ENCODE assay signal across 26 mouse cellular contexts in genomic region chr7:118904530-118904929, GRCm38 (mm10). TPM values are rescaled to one million over a fixed set of nuclear protein-coding genes. Genes with fewer than 3 reads are reported as not detected.
A peak's percentile ranks its signal among the peaks of the same experiment; 100 is the strongest.
DNase-seq lines count a peak whose midpoint lies in the region; ATAC-seq and TF ChIP-seq lines count a peak whose summit lies in the region.
"Had no signal": no experiment of that assay in that cellular context is flagged by ENCODE, and none has a peak within 500 bp of the region (broad histone marks: within the 10 kb centered on the region; RNA-seq: fewer than 3 reads in every experiment).

No protein-coding gene starts in this region.

- no peaks in the 10 kb centered on the region for H3K27me3 ChIP-seq in hindbrain, embryonic 10.5 days (ENCODE audit: insufficient read depth, poor library complexity, severe bottlenecking)
- no peaks in the 10 kb centered on the region for H3K27me3 ChIP-seq in hindbrain, embryonic 13.5 days
- H3K27me3 ChIP-seq in stomach, postnatal 0 days (ENCODE audit: control insufficient read depth, insufficient read depth, low read length) = no peaks in the 10 kb centered on the region
- H3K27me3 ChIP-seq: embryonic facial prominence, embryonic 12.5 days; forebrain, embryonic 15.5 days; hindbrain, embryonic 12.5 days; intestine, embryonic 15.5 days had no signal

- intact Hi-C loops in left cerebral cortex, adult 2 months (cut with DNase I) = no loop called here
- intact Hi-C loops in left cerebral cortex, postnatal 36 days (cut with DNase I) = no loop called here

- H3K27ac ChIP-seq in hindbrain, embryonic 10.5 days = peak overlapping the region; percentile 40; the same call in 1 of the 2 replicates
- no peak overlapping the region for H3K27ac ChIP-seq in hindbrain, embryonic 13.5 days
- H3K27ac ChIP-seq in stomach, postnatal 0 days (replicated peaks) = no peak overlapping the region
- no peak overlapping the region for H3K27ac ChIP-seq in left cerebral cortex, adult 2 months
- H3K27ac ChIP-seq: embryonic facial prominence, embryonic 12.5 days; forebrain, embryonic 12.5 days; forebrain, embryonic 15.5 days; gastrocnemius, adult 2 months; heart, embryonic 13.5 days; hindbrain, embryonic 12.5 days; intestine, embryonic 15.5 days had no signal

- H3K9ac ChIP-seq in hindbrain, embryonic 13.5 days = no peak overlapping the region
- no peak overlapping the region for H3K9ac ChIP-seq in stomach, postnatal 0 days (ENCODE audit: low read length)
- H3K9ac ChIP-seq: embryonic facial prominence, embryonic 12.5 days; forebrain, embryonic 12.5 days; forebrain, embryonic 15.5 days; heart, embryonic 13.5 days; hindbrain, embryonic 12.5 days; intestine, embryonic 15.5 days had no signal

- DNase-seq in hindbrain, embryonic 10.5 days (ENCODE audit: low spot score) = no peak
- peak; percentile 85 for DNase-seq in adrenal gland, adult 2 months
- DNase-seq in adrenal gland, postnatal 14 days = peak; percentile 74
- DNase-seq in stomach, postnatal 0 days (ENCODE audit: low spot score) = no peak
- no peak for DNase-seq in left cerebral cortex, adult 2 months (ENCODE audit: extremely low spot score in 1 of 2, low spot score in 2 of 2)
- no peak for DNase-seq in left cerebral cortex, postnatal 36 days (ENCODE audit: low spot score in 2 of 2)
- DNase-seq: cerebellum, adult 18-20 months; cerebellum, adult 9-10 months; cerebellum, postnatal 14 days; gastrocnemius, adult 2 months; gastrocnemius, postnatal 14 days; heart, adult 18-20 months; heart, postnatal 14 days; heart, postnatal 4 days; kidney, adult 11 months; kidney, adult 8-10 months had no signal

- no peak for TF ChIP-seq CTCF in stomach, postnatal 0 days (IDR thresholded peaks at IDR 0.05; ENCODE audit: low read depth)
- no peak for TF ChIP-seq CTCF in left cerebral cortex, adult 2 months (IDR thresholded peaks at IDR 0.05)

- TF ChIP-seq EP300 in stomach, postnatal 0 days (optimal IDR thresholded peaks at IDR 0.05) = no peak

- H3K9me3 ChIP-seq in hindbrain, embryonic 10.5 days = no peaks in the 10 kb centered on the region
- H3K9me3 ChIP-seq in hindbrain, embryonic 13.5 days = no peaks in the 10 kb centered on the region
- H3K9me3 ChIP-seq in stomach, postnatal 0 days (ENCODE audit: control insufficient read depth, low read length) = no peaks in the 10 kb centered on the region
- H3K9me3 ChIP-seq: embryonic facial prominence, embryonic 12.5 days; forebrain, embryonic 12.5 days; forebrain, embryonic 15.5 days; heart, embryonic 13.5 days; hindbrain, embryonic 12.5 days; intestine, embryonic 15.5 days had no signal

- peaks cover 39% of the 10 kb centered on the region for H3K4me1 ChIP-seq in hindbrain, embryonic 10.5 days (replicated peaks)
- peaks cover 21% of the 10 kb centered on the region for H3K4me1 ChIP-seq in hindbrain, embryonic 13.5 days (replicated peaks)
- no peaks in the 10 kb centered on the region for H3K4me1 ChIP-seq in stomach, postnatal 0 days (replicated peaks; ENCODE audit: control insufficient read depth, insufficient read depth)

- ATAC-seq in hindbrain, embryonic 13.5 days (ENCODE audit: low FRiP score) = no peak
- no peak for ATAC-seq in stomach, postnatal 0 days (ENCODE audit: low FRiP score, low TSS enrichment)
- ATAC-seq: CD4-positive, CD25-positive, alpha-beta regulatory T cell, adult 4 months; forebrain, embryonic 15.5 days; hindbrain, embryonic 16.5 days; intestine, embryonic 15.5 days had no signal

- WGBS in hindbrain, embryonic 10.5 days = 90% methylated on average over 4 of the region's 4 CpGs
- WGBS in hindbrain, embryonic 13.5 days = 95% methylated on average over 4 of the region's 4 CpGs
- 78% methylated on average over 4 of the region's 4 CpGs for WGBS in stomach, postnatal 0 days

- no peak overlapping the region for H3K4me3 ChIP-seq in hindbrain, embryonic 10.5 days
- no peak overlapping the region for H3K4me3 ChIP-seq in hindbrain, embryonic 13.5 days
- H3K4me3 ChIP-seq in stomach, postnatal 0 days (ENCODE audit: low read depth, low read length) = no peak overlapping the region
- H3K4me3 ChIP-seq in left cerebral cortex, adult 2 months = no peak overlapping the region
- H3K4me3 ChIP-seq: embryonic facial prominence, embryonic 12.5 days; erythroblast, embryonic 14.5 days; forebrain, embryonic 12.5 days; forebrain, embryonic 15.5 days; gastrocnemius, adult 2 months; heart, embryonic 13.5 days; hindbrain, embryonic 12.5 days; intestine, embryonic 15.5 days had no signal

- H3K36me3 ChIP-seq in hindbrain, embryonic 10.5 days = no peaks in the 10 kb centered on the region
- no peaks in the 10 kb centered on the region for H3K36me3 ChIP-seq in hindbrain, embryonic 13.5 days
- no peaks in the 10 kb centered on the region for H3K36me3 ChIP-seq in stomach, postnatal 0 days (ENCODE audit: control insufficient read depth, insufficient read depth, low read length)
- H3K36me3 ChIP-seq: embryonic facial prominence, embryonic 12.5 days; forebrain, embryonic 12.5 days; forebrain, embryonic 15.5 days; heart, embryonic 13.5 days; hindbrain, embryonic 12.5 days; intestine, embryonic 15.5 days had no signal

- no peak overlapping the region for H3K4me2 ChIP-seq in hindbrain, embryonic 13.5 days
- no peak overlapping the region for H3K4me2 ChIP-seq in stomach, postnatal 0 days (replicated peaks; ENCODE audit: low read depth)
- H3K4me2 ChIP-seq: embryonic facial prominence, embryonic 12.5 days; forebrain, embryonic 12.5 days; forebrain, embryonic 15.5 days; heart, embryonic 13.5 days; hindbrain, embryonic 12.5 days; intestine, embryonic 15.5 days had no signal

RNA-seq across cellular contexts. Expression of gene Knop1, which starts 48.5 kb away (rescaled TPM):
- polyA plus RNA-seq in hindbrain, embryonic 10.5 days (2016; fragmentation: Nextera tagmentation; extraction: Ambion mirVana) = 105 and 137 TPM in 2 replicates
- 102 TPM in 2 replicates for polyA plus RNA-seq in hindbrain, embryonic 13.5 days (2015; fragmentation: Nextera tagmentation; extraction: Ambion mirVana)
- total RNA-seq in adrenal gland, adult 2 months (2021) = 10 to 100 TPM; 34.6 to 70.0 TPM
- 5.7 and 8.0 TPM in 2 replicates for polyA plus RNA-seq in adrenal gland, adult 2 months (2012; rRNA removed)
- 52.2 and 54.9 TPM in 2 replicates for total RNA-seq in adrenal gland, postnatal 14 days (2021)
- 41.7 and 51.4 TPM in 2 replicates for polyA plus RNA-seq in stomach, postnatal 0 days (2015; fragmentation: Nextera tagmentation; extraction: Ambion mirVana)
- total RNA-seq in left cerebral cortex, adult 2 months (2021) = 10 to 100 TPM; 25.9 to 27.0 TPM
- 10 to 100 TPM; 24.9 to 28.6 TPM for total RNA-seq in left cerebral cortex, postnatal 36 days (2021)

RNA-seq across cellular contexts. Expression of gene Iqck, which starts 49.0 kb away (rescaled TPM):
- polyA plus RNA-seq in hindbrain, embryonic 10.5 days (2016; fragmentation: Nextera tagmentation; extraction: Ambion mirVana) = 6.7 and 9.6 TPM in 2 replicates
- 3.7 and 4.4 TPM in 2 replicates for polyA plus RNA-seq in hindbrain, embryonic 13.5 days (2015; fragmentation: Nextera tagmentation; extraction: Ambion mirVana)
- total RNA-seq in adrenal gland, adult 2 months (2021) = 10 to 100 TPM; 14.7 to 44.3 TPM
- polyA plus RNA-seq in adrenal gland, adult 2 months (2012; rRNA removed) = 13.5 and 14.8 TPM in 2 replicates
- total RNA-seq in adrenal gland, postnatal 14 days (2021) = 12.3 and 14.9 TPM in 2 replicates
- polyA plus RNA-seq in stomach, postnatal 0 days (2015; fragmentation: Nextera tagmentation; extraction: Ambion mirVana) = 1.1 and 1.5 TPM in 2 replicates
- total RNA-seq in left cerebral cortex, adult 2 months (2021) = 1 to 10 TPM; 3.7 to 4.3 TPM
- 1 to 10 TPM; 3.4 to 3.9 TPM for total RNA-seq in left cerebral cortex, postnatal 36 days (2021)

Comparison
In these comparisons a context has a peak if more than half of its experiments do, and no peak if none do; other contexts are left out.
1. DNase-seq: peak in adrenal gland, adult 2 months (single experiment) and adrenal gland, postnatal 14 days (single experiment); none in hindbrain, embryonic 10.5 days (single experiment), stomach, postnatal 0 days (single experiment), left cerebral cortex, adult 2 months (0 of 2) and left cerebral cortex, postnatal 36 days (0 of 2).